Mouse (Mus musculus) hindbrain, postnatal 0 days (tissue): ENCODE measurements at regions not wholly inside any gene's neighbourhood (a gene's known extent, or its start where the extent isn't known, plus 50 kb on each side); places are given as distances from the start of the nearest gene placed in this dataset.

Experiments
- ATAC-seq: fragments of 200-750 bp; cut with Nextera tagmentation; 2 replicates; pipeline ENCODE4 v1.8.0; 2017; ENCODE audit warnings: mild to moderate bottlenecking, moderate TSS enrichment, moderate library complexity
- DNase-seq: peaks from one replicate; pipeline ENCODE4 v3.0.0-alpha.2; 2015; ENCODE audit warnings: low spot score
- H3K27ac ChIP-seq: fragments of 300-500 bp; sonication (generic); 2 replicates; pipeline ENCODE4 v1.5.1; 2014; ENCODE audit warnings: mild to moderate bottlenecking
- H3K27me3 ChIP-seq: fragments of 300-500 bp; sonication (generic); 2 replicates; pipeline ENCODE4 v1.6.1; 2014; ENCODE audit warnings: low read length, mixed read lengths; ENCODE audit not compliant: insufficient read depth
- H3K36me3 ChIP-seq: fragments of 300-500 bp; sonication (generic); 2 replicates; pipeline ENCODE4 v1.6.1; 2014; ENCODE audit warnings: low read length, mixed read lengths; ENCODE audit not compliant: insufficient read depth
- H3K4me1 ChIP-seq: fragments of 300-500 bp; sonication (generic); 2 replicates; pipeline ENCODE4 v1.6.1; 2014; ENCODE audit warnings: antibody characterized with exemption, low read length, mixed read lengths; ENCODE audit not compliant: insufficient read depth
- H3K4me2 ChIP-seq: fragments of 300-500 bp; sonication (generic); 2 replicates; pipeline ENCODE4 v1.6.1; 2014; ENCODE audit warnings: low read depth, mild to moderate bottlenecking, low read length, moderate library complexity, mixed read lengths
- H3K4me3 ChIP-seq: fragments of 300-500 bp; sonication (generic); 2 replicates; pipeline ENCODE4 v1.5.1; 2014; ENCODE audit warnings: low read length
- H3K9ac ChIP-seq: fragments of 300-500 bp; sonication (generic); replicated peaks from 2 replicates; pipeline ENCODE4 v1.6.1; 2014; ENCODE audit warnings: mild to moderate bottlenecking, low read length, moderate library complexity, mixed read lengths
- H3K9me3 ChIP-seq: fragments of 300-500 bp; sonication (generic); 2 replicates; pipeline ENCODE4 v1.6.1; 2016; ENCODE audit warnings: low read length, mixed read lengths
- CTCF ChIP-seq: IDR thresholded peaks from 2 replicates; pipeline ENCODE4 v1.5.1; 2016; ENCODE audit warnings: antibody characterized with exemption, control low read depth, low read depth
- WGBS: fragments of 180-500 bp; shearing (Covaris S2); extraction: QIAGEN DNeasy Blood & Tissue Kit; methylation state at CpG from one replicate; pipeline ENCODE4 v1.1.7; 2014; 5-methylcytosine and 5-hydroxymethylcytosine counted together

DNA sequence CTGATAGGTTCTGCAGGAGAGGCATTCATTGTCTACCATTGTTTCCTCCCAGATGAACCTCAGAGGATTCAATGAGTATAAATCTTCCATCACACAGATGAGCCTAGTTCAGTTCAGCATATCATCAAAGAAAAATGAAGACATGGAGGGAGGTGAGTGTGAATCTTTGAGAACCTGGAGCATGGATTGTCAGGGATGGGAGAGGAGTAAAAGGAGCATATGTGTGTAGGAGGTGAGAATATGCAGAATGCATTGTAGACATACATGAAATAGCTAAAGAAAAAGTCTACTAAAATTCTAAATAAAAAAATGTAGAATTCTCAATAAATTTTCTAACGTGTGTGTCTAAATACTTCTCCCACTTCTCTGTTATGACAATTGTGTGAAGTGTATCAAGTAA lies 284.8 kb upstream of the Kif2b start:
- ATAC-seq = no peak

DNA sequence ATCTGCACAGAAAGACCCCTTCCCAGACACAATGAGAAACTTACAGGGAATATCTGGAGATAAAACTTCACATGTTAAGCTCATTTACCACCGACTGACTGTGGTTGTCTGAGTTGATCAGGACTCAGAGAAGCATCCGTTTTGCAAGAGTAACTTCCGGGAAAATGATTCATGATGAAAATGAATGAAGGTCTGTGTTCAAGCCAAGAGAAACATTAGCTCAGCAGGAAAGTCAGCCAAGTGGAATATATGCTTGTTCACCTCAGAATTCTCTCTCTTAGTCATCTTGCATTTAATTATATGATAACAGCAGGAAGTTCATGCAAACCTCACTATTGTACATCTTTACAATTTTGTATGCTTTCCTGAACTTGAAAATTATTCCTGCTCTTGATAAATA lies 279.1 kb upstream of the Kif2b start:
- 39% methylated on average over 3 of the region's 3 CpGs for WGBS
- Histone ChIP-seq H3K4me2 (no peak overlapping the region), H3K9me3 (no peaks in the 10 kb centered on the region), H3K27ac (no peak overlapping the region), H3K9ac (no peak overlapping the region), H3K4me3 (no peak overlapping the region), H3K27me3 (no peaks in the 10 kb centered on the region), H3K4me1 (no peaks in the 10 kb centered on the region), H3K36me3 (no peaks in the 10 kb centered on the region)
- ATAC-seq = no peak
- DNase-seq = peak; percentile 8
- TF ChIP-seq CTCF = no peak

More for the DNA sequence above, 284.8 kb upstream of the Kif2b start:
- no peak for DNase-seq
- WGBS = 79% methylated on average over 1 of the region's 1 CpGs
- Histone ChIP-seq H3K27me3 (no peaks in the 10 kb centered on the region), H3K36me3 (no peaks in the 10 kb centered on the region), H3K9me3 (no peaks in the 10 kb centered on the region), H3K4me3 (no peak overlapping the region), H3K4me1 (no peaks in the 10 kb centered on the region), H3K9ac (no peak overlapping the region), H3K27ac (no peak overlapping the region), H3K4me2 (no peak overlapping the region)
- no peak for TF ChIP-seq CTCF

DNA sequence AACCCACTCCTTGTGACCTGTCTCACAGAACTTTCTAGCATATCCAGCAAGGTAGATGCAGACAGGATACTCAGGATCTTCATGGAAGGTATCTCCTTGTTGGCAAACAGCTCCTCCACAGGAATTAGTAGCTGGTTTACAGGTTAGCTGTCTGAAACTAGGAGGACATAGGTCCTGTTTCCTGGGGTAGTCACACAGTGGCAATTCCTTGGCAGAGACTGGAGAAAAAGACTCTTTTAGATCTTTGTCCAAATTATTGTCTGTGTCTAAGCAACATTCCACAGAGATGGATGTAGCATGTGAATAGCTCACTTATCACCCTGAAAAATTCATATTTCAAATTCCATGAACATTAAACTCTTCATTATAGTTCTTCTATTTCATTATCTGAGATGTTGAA lies 253.8 kb upstream of the Kif2b start:
- Histone ChIP-seq H3K9ac (no peak overlapping the region), H3K4me2 (no peak overlapping the region), H3K36me3 (no peaks in the 10 kb centered on the region), H3K27me3 (no peaks in the 10 kb centered on the region), H3K27ac (no peak overlapping the region), H3K4me3 (no peak overlapping the region), H3K4me1 (no peaks in the 10 kb centered on the region), H3K9me3 (no peaks in the 10 kb centered on the region)
- TF ChIP-seq CTCF = no peak
- ATAC-seq (no peak), DNase-seq (no peak)

DNA sequence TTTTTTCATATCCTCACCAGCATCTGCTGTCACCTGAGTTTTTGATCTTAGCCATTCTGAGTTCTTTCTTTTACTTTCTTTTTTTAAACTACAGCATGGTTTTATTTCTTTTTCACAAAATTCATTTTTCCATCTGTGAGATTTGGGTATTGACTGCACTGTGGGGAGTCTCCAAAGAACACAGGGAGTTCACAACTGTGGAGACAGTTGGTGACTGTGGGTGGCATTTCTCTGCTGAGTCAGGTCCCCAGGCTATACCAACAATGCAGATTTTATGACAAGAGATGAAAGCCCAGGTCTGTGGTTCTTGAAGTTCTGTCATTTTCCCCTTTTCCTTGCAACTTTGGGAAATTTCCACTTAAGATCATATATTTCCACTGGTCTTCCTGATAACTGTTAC lies 243.5 kb upstream of the Kif2b start:
- H3K36me3 ChIP-seq = no peaks in the 10 kb centered on the region
- ATAC-seq = no peak
- no peak overlapping the region for H3K4me2 ChIP-seq
- no peak for TF ChIP-seq CTCF
- H3K27me3 ChIP-seq = no peaks in the 10 kb centered on the region
- no peak overlapping the region for H3K4me3 ChIP-seq
- H3K9ac ChIP-seq = no peak overlapping the region
- DNase-seq = no peak
- no peak overlapping the region for H3K27ac ChIP-seq
- no peaks in the 10 kb centered on the region for H3K4me1 ChIP-seq
- H3K9me3 ChIP-seq = no peaks in the 10 kb centered on the region
